Comparison of ENCODE assay signal across 8 mouse cellular contexts in genomic region chr3:131347831-131348578, GRCm38 (mm10). TPM values are rescaled to one million over a fixed set of nuclear protein-coding genes. Genes with fewer than 3 reads are reported as not detected.
DNase-seq lines count a peak whose midpoint lies in the region; ATAC-seq and TF ChIP-seq lines count a peak whose summit lies in the region.
"Had no signal": no experiment of that assay in that cellular context is flagged by ENCODE, and none has a peak within 500 bp of the region (broad histone marks: within the 10 kb centered on the region; RNA-seq: fewer than 3 reads in every experiment).

No protein-coding gene starts in this region.

- peak; percentile 43 for ATAC-seq in liver, embryonic 16.5 days (ENCODE audit: low read depth)
- ATAC-seq in erythroid progenitor cell, adult 5-6 weeks (replicated peaks; ENCODE audit: low FRiP score, poor library complexity, severe bottlenecking), result no peak

- H3K36me3 ChIP-seq in embryonic facial prominence, embryonic 10.5 days (replicated peaks), result no peaks in the 10 kb centered on the region
- no peaks in the 10 kb centered on the region for H3K36me3 ChIP-seq in liver, embryonic 16.5 days (ENCODE audit: control insufficient read depth, insufficient read depth)
- H3K36me3 ChIP-seq: heart, embryonic 13.5 days had no signal

- no peak overlapping the region for H3K27ac ChIP-seq in embryonic facial prominence, embryonic 10.5 days (replicated peaks)
- no peak overlapping the region for H3K27ac ChIP-seq in liver, embryonic 16.5 days (ENCODE audit: low read length)
- H3K27ac ChIP-seq: heart, embryonic 13.5 days had no signal

- no peaks in the 10 kb centered on the region for H3K9me3 ChIP-seq in embryonic facial prominence, embryonic 10.5 days
- H3K9me3 ChIP-seq in liver, embryonic 16.5 days (replicated peaks; ENCODE audit: control insufficient read depth, low read length), result no peaks in the 10 kb centered on the region
- H3K9me3 ChIP-seq: heart, embryonic 13.5 days had no signal

- no peak for DNase-seq in lung, adult 2 months
- no peak for DNase-seq in lung, postnatal 25 days (ENCODE audit: low spot score)
- DNase-seq in R1 (ENCODE audit: low read depth, low spot score), result peak; percentile 59
- DNase-seq in embryonic facial prominence, embryonic 10.5 days (ENCODE audit: low spot score), result peak; percentile 29
- DNase-seq in layer of hippocampus, postnatal 25 days (ENCODE audit: extremely low spot score in 1 of 2, low spot score in 1 of 2), result no peak

- no peaks in the 10 kb centered on the region for H3K27me3 ChIP-seq in embryonic facial prominence, embryonic 10.5 days (replicated peaks; ENCODE audit: low read depth, poor library complexity, severe bottlenecking)
- no peaks in the 10 kb centered on the region for H3K27me3 ChIP-seq in liver, embryonic 16.5 days (ENCODE audit: control insufficient read depth, insufficient read depth, low read depth, low read length)
- H3K27me3 ChIP-seq: heart, embryonic 13.5 days had no signal

- no peaks in the 10 kb centered on the region for H3K4me1 ChIP-seq in lung, adult 2 months (ENCODE audit: control insufficient read depth, insufficient read depth, low read length)
- peaks cover 10% of the 10 kb centered on the region; the same call in 1 of the 2 replicates for H3K4me1 ChIP-seq in embryonic facial prominence, embryonic 10.5 days
- H3K4me1 ChIP-seq in liver, embryonic 16.5 days (ENCODE audit: control insufficient read depth, low read depth, low read length), result no peaks in the 10 kb centered on the region; the same call in 1 of the 2 replicates
- H3K4me1 ChIP-seq: heart, embryonic 13.5 days had no signal

- no peak for TF ChIP-seq POLR2A in lung, adult 2 months (IDR thresholded peaks at IDR 0.05; ENCODE audit: borderline replicate concordance, extremely low read depth, low read depth, low read length)

- 48% methylated on average over 6 of the region's 6 CpGs for WGBS in lung, adult 2 months
- WGBS in embryonic facial prominence, embryonic 10.5 days, result 57% methylated on average over 6 of the region's 6 CpGs
- WGBS in liver, embryonic 16.5 days (ENCODE audit: insufficient replicate concordance), result 44% methylated on average over 6 of the region's 6 CpGs

- H3K4me2 ChIP-seq in liver, embryonic 16.5 days (ENCODE audit: low read depth, low read length), result no peak overlapping the region
- H3K4me2 ChIP-seq: heart, embryonic 13.5 days had no signal

- no peak overlapping the region for H3K4me3 ChIP-seq in lung, adult 2 months (replicated peaks; ENCODE audit: extremely low read depth, low read depth, low read length)
- H3K4me3 ChIP-seq in embryonic facial prominence, embryonic 10.5 days, result no peak overlapping the region
- H3K4me3 ChIP-seq in liver, embryonic 16.5 days (ENCODE audit: low read depth, low read length), result no peak overlapping the region
- H3K4me3 ChIP-seq: heart, embryonic 13.5 days had no signal

- H3K9ac ChIP-seq in liver, embryonic 16.5 days (ENCODE audit: low read depth, low read length), result no peak overlapping the region
- H3K9ac ChIP-seq: heart, embryonic 13.5 days had no signal

- TF ChIP-seq CTCF in lung, adult 2 months (IDR thresholded peaks at IDR 0.05; ENCODE audit: insufficient read depth, low read length), result peak; percentile 66

RNA-seq across cellular contexts. Expression of gene Cyp2u1, which starts 45.0 kb away (rescaled TPM):
- 2.7 TPM in 2 replicates for polyA plus RNA-seq in lung, adult 2 months (2012; rRNA removed)
- polyA plus RNA-seq in embryonic facial prominence, embryonic 10.5 days (2016; fragmentation: Nextera tagmentation; extraction: Ambion mirVana), result 0.69 and 1.5 TPM in 2 replicates
- 0.14 and 0.26 TPM in 2 replicates for polyA plus RNA-seq in liver, embryonic 16.5 days (2015; fragmentation: Nextera tagmentation; extraction: Ambion mirVana)
- total RNA-seq in erythroid progenitor cell, adult 5-6 weeks (2015; ENCODE audit: low replicate concordance), result 1.7 TPM in 1 of 2 replicates, not detected in the other
- total RNA-seq in erythroid progenitor cell, adult 5-6 weeks (2017; ENCODE audit: low replicate concordance), result not detected in 2 replicates
- total RNA-seq in layer of hippocampus, postnatal 25 days (2021), result 10 to 100 TPM; 15.9 to 17.5 TPM

Comparison
In these comparisons a context has a peak if more than half of its experiments do, and no peak if none do; other contexts are left out.
1. DNase-seq: peak in R1 (single experiment) and embryonic facial prominence, embryonic 10.5 days (single experiment); none in lung, adult 2 months (single experiment), lung, postnatal 25 days (single experiment) and layer of hippocampus, postnatal 25 days (0 of 2).